Mouse (Mus musculus) kidney, adult 2 months (tissue): ENCODE measurements around the gene N4bp2.

ENCODE experiments used
- CTCF ChIP-seq: fragments of 200-500 bp; conservative IDR thresholded peaks from 2 replicates; pipeline ENCODE4 v1.5.1; 2011; ENCODE audit warnings: low read depth, mild to moderate bottlenecking, control low read depth, low read length, moderate library complexity, mixed read lengths; ENCODE audit not compliant: insufficient read depth, insufficient read length
- POLR2A ChIP-seq: fragments of 200-500 bp; IDR thresholded peaks from one replicate; pipeline ENCODE4 v1.6.1; 2011; ENCODE audit warnings: low read depth, low read length, control low read depth

- TF ChIP-seq CTCF, result no peak
- no peak for TF ChIP-seq POLR2A
Observed at GRCm38 (mm10) chr5:65878367-65878766, 115.0 kb downstream of the N4bp2 start.
